Mouse (Mus musculus): ENCODE data around the gene Elf1.

The Elf1 gene

GRCm38 (mm10) chr14:79489150-79489549, 8.2 kb downstream of the Elf1 start:
- DNase-seq (ENCODE audit: low read depth in 2 of 2, low spot score in 2 of 2): no peak

DNA sequence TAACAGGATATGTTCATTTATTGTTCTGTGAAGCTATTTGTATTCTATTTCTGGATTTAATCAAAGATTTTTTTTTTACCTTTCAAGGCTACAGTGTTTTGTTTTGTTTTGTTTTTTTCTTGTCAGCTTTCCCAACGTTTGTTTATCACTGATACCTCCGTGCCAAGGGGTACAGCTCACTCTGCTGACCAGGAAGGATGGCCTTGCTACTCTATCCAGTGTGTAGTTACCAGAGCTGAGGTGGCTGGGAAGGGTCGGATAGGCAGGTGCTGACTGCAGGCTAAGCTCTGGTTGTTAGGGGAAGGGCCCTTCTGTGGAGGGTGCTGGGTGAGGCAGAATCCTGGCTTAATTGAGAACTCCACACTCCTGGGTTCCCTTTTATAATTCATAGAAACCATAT, 9.3 kb downstream of the Elf1 start:
- no peak for DNase-seq (ENCODE audit: low read depth in 2 of 2, low spot score in 2 of 2)

GRCm38 (mm10) chr14:79494349-79494748, 13.4 kb downstream of the Elf1 start:
- no peak for DNase-seq (ENCODE audit: low read depth in 2 of 2, low spot score in 2 of 2)

DNA sequence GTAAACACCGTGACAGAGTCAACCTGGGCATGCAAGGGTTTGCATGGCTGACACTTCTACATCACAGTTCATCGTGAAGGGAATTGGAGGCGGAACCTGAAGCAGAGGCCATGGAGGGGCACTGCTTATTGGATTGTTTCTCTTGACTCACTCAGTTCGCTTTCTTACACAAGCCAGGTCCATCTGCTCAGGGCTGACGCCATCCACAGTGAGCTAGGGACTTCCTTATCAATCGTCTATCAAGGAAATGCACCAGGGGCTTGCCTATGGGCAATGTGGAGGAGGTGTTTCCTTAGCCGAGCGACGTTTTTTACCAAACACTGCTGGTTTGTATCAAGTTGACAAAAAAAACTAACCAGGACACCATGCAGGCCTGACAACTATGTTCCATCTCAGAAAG, 18.3 kb downstream of the Elf1 start:
- DNase-seq (ENCODE audit: low read depth in 2 of 2, low spot score in 2 of 2): no peak

GRCm38 (mm10) chr14:79500756-79501155, 19.8 kb downstream of the Elf1 start:
- no peak for DNase-seq (ENCODE audit: low read depth in 2 of 2, low spot score in 2 of 2)

GRCm38 (mm10) chr14:79503371-79504075, 22.5 kb downstream of the Elf1 start:
- no peak for DNase-seq (ENCODE audit: low read depth in 2 of 2, low spot score in 2 of 2)

GRCm38 (mm10) chr14:79504246-79505006, 23.4 kb downstream of the Elf1 start:
- no peak for DNase-seq (ENCODE audit: low read depth in 2 of 2, low spot score in 2 of 2)

DNA sequence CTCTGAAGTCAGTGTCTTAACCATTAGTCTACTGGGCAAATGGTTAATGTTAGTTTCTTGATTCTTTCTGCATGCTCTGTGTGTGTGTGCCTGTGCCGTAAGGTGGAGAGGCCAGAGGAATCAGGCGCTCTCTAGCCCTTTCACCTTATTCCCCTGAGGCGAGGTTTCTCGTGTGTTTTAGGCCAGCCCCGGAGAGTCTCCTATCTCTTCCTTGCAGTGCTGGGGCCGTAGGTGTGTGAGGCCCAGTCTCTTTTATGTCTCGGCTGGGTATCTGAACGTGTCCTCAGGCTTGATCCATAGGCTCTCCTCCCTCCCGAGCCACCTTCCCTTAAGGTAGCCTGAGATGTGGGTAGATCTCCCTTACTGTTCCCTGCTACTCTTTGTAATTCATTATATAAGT, 25.2 kb downstream of the Elf1 start:
- DNase-seq (ENCODE audit: low read depth in 2 of 2, low spot score in 2 of 2): no peak

- no peak for DNase-seq (ENCODE audit: low read depth in 2 of 2, low spot score in 2 of 2)
Observed at GRCm38 (mm10) chr14:79507846-79508245, 26.9 kb downstream of the Elf1 start.

DNA sequence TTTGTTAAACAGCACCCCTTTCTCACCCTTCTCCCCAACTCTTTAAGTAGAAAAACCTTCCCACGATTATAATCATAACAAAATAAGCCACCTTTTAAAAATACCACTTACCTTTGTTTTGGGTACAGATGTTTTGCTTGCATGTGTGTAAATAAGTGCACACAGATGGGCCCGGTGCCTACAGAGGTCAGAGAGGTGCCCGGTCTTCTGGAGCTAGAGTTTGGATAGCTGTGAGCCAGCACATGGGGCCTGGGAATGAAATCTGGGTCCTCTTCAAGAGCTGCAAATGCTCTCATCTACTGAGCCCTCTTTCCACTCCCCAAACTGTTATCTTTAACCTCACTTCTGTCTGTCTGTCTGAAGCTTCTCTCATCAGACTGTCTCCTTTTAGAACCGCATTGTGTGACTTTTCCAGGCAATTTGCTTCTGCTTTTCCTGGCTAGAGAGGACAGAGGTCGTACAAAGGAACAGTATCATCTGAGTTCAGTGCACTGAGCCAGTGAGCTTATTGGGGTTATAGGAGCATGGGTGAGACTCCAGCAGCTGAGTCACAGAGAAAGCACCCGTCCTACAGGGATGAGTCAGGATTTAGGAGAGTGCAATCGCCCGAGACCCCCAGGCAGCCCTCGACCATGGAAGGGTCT, 27.8 kb downstream of the Elf1 start:
- no peak for DNase-seq (ENCODE audit: low read depth in 2 of 2, low spot score in 2 of 2)

GRCm38 (mm10) chr14:79511521-79511920, 30.5 kb downstream of the Elf1 start:
- DNase-seq (ENCODE audit: low read depth in 2 of 2, low spot score in 2 of 2): no peak

- DNase-seq (ENCODE audit: low read depth in 2 of 2, low spot score in 2 of 2): no peak
Observed at GRCm38 (mm10) chr14:79513951-79514350, 33.0 kb downstream of the Elf1 start.

GRCm38 (mm10) chr14:79515100-79515499, 34.1 kb downstream of the Elf1 start:
- DNase-seq (ENCODE audit: low read depth in 2 of 2, low spot score in 2 of 2): no peak

DNA sequence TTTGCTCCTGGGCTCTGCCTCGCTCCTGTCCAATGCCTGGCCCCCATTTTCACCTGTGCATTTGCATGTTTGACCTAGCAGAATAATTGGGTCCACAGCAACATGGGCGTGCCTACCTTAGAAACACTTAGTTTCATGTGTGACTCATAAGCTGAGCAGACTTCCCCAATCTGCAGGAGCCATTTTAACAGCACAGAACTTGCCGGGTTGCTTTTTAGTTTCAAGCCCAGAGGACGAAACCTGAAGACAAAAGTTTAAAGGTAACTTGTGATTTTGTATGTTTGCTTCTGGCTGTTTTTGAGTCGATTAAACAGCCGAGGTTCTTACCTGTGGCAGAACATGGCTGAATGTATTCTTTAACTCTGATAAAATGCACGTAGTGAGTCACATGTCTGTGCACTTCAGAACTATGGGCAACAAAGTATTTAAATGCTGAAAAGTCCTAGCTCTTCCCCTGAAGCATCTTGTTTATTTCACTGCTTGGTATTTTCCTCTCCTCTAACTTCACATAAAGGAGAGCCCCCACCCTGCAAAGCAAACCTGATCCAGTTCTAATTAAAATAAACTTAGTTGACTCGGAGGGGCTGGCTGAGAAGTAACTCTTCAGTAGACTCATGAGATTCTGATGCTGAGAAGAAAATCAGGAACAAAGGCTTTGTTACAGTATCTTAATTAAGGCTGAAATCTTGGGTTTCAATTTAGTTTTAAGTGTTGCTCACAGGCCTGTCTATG, 34.7 kb downstream of the Elf1 start:
- DNase-seq (ENCODE audit: low read depth in 2 of 2, low spot score in 2 of 2): peak; percentile 71 to 72

DNA sequence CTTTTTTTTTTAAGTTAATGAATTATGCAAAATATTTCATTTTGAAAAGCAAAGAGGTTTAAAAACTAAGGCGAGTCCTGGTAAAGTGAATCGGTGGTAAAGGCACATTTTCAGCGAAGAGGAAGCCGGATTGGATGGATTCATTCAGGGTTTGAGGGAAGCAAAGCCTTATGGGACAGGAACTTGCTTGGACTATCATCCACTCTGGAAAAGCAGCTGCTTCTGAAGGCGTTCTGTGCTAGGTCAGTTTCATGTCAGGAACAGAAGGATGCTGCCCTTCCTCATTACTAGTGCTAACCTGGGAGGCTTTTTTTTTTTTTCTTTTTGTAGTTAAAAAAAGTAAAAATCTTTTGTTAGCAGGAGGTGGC, 35.2 kb downstream of the Elf1 start:
- no peak for DNase-seq (ENCODE audit: low read depth in 2 of 2, low spot score in 2 of 2)

DNA sequence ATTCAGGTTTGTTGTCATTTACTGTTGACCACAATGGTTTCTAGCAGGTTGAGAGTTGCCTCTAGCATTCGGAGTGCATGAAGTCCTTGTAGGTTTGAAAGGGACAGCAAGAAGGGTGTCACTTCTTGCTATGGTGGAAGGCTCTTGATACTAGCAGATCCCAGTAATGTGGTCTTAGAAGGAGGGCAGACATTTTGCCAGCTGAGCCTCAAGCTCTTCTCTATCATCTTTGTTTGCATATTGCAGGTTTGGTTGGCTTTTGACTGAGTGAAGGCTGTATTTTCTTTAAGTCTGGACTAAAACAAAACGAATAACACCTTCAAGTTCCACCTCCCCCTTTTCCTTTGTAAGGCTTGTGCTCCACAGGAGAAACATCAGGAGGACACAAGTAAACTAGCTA, 35.8 kb downstream of the Elf1 start:
- no peak for DNase-seq (ENCODE audit: low read depth in 2 of 2, low spot score in 2 of 2)

DNA sequence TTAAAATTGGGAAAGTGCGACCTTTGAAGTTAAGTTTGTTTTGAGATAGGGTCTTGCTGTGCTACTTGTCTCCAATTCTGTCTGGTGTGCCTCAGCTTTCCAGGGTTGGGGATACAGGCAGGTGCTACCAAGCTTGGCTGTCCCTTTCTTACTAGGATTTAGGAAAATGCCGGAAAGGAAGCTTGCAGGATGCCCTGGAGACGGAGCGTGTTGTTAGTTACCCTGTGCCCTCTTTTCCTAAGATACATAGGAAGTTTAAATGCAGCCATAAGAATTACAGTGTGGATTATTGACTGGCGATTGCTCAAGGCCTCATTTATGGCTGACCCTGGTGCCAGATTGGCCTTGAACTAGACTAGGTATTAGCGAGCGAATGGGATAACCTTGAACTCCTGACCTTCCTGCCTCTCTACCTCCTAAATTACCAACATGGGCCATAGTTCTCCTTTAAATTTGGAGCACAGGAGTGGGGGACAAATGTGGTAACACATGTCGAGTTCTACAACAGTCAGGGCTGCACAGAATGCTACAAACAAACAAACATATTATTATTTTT, 36.3 kb downstream of the Elf1 start:
- no peak for DNase-seq (ENCODE audit: low read depth in 2 of 2, low spot score in 2 of 2)

DNA sequence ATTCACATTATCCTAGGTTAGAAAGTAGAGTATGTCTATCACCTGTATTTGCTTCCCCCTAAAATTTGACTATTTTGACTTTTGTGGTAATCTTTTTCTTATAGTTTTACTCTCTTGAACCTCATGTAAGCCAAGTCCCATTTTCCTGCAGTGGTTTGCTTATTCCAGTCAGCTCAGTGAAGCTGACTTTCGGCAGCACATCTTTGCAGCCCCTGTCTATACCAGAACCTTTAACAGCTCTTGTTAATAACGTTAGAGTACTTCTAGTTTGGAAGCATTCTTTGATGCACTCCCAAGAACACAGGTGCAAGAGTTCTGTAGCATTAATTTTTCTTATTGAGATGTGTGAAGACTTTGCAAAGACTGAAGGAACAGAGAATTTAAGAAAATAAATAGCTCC, 37.1 kb downstream of the Elf1 start:
- DNase-seq (ENCODE audit: low read depth in 2 of 2, low spot score in 2 of 2): no peak

- DNase-seq (ENCODE audit: low read depth in 2 of 2, low spot score in 2 of 2): no peak
Observed at GRCm38 (mm10) chr14:79518761-79519662, 38.0 kb downstream of the Elf1 start.

DNA sequence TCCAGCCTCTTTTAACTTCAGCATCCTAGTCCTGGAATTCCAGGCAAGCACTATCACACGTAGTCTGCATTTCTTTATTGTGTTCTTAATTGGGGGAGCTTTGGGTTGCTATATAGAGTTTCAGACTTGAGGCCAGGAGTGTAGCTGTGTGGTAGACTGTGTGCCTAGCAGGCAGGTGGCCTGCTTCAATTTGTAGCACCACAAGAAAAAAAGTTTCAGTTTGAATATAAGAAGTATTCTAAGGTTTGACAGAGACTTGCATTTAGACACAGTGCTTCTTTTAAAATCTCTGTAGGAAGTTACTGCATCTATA, 38.6 kb downstream of the Elf1 start:
- no peak for DNase-seq (ENCODE audit: low read depth in 2 of 2, low spot score in 2 of 2)

- no peak for DNase-seq (ENCODE audit: low read depth in 2 of 2, low spot score in 2 of 2)
Observed at GRCm38 (mm10) chr14:79520612-79521011, 39.6 kb downstream of the Elf1 start.
